Mouse (Mus musculus): ENCODE results near the gene Rgs6. TPM values are rescaled to one million over a fixed set of nuclear protein-coding genes. Genes with fewer than 3 reads are reported as not detected.
A peak's percentile ranks its signal among the peaks of the same experiment; 100 is the strongest.

The Rgs6 gene
- polyA plus RNA-seq, 1 experiment = 0.58 TPM

- Histone ChIP-seq H3K4me1 (ENCODE audit: control insufficient read depth, insufficient read depth, low read length) (no peaks in the 10 kb centered on the region), H3K27ac (ENCODE audit: insufficient read depth, low read length) (no peak overlapping the region), H3K9ac (ENCODE audit: low read depth, poor library complexity, severe bottlenecking) (no peak overlapping the region), H3K9me3 (replicated peaks; ENCODE audit: control insufficient read depth, insufficient read depth, low read length, poor library complexity, severe bottlenecking) (no peaks in the 10 kb centered on the region), H3K36me3 (ENCODE audit: control insufficient read depth, insufficient read depth, low read length, poor library complexity, severe bottlenecking) (no peaks in the 10 kb centered on the region), H3K27me3 (ENCODE audit: control insufficient read depth, insufficient read depth, low read length, poor library complexity, severe bottlenecking) (no peaks in the 10 kb centered on the region), H3K4me3 (ENCODE audit: low read depth, low read length) (no peak overlapping the region)
- TF ChIP-seq EP300 (IDR thresholded peaks at IDR 0.05; ENCODE audit: insufficient read depth, low read depth, low read length) = no peak
- no peak for TF ChIP-seq POLR2A (IDR thresholded peaks at IDR 0.05; ENCODE audit: insufficient read depth, low read length)
- TF ChIP-seq CTCF (IDR thresholded peaks at IDR 0.05; ENCODE audit: low read depth, low read length) = peak; percentile 27
Observed at GRCm38 (mm10) chr12:82568370-82568769, 19.7 kb upstream of the Rgs6 start.

DNA sequence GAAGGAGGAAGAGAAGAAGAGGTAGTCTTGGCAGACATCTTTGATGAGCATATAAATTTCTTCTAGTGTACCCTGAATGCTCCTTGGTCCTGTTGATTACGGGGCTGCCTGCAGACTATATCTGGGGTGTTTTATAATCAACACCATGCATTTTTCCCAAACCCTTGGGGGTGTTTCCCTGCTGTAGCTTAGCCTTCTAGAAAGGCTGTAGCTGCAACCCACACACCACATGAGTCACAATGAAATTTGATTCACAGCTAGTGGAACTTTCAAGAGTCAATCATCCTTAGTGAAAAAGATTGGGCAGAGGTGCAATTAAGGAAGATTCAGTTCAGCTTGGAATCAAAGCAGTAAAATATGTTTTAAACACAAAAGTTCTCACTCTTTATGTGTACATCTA lies 15.4 kb upstream of the Rgs6 start:
- Histone ChIP-seq H3K27ac (ENCODE audit: insufficient read depth, low read length) (no peak overlapping the region), H3K9me3 (replicated peaks; ENCODE audit: control insufficient read depth, insufficient read depth, low read length, poor library complexity, severe bottlenecking) (no peaks in the 10 kb centered on the region), H3K36me3 (ENCODE audit: control insufficient read depth, insufficient read depth, low read length, poor library complexity, severe bottlenecking) (no peaks in the 10 kb centered on the region), H3K27me3 (ENCODE audit: control insufficient read depth, insufficient read depth, low read length, poor library complexity, severe bottlenecking) (no peaks in the 10 kb centered on the region), H3K9ac (ENCODE audit: low read depth, poor library complexity, severe bottlenecking) (no peak overlapping the region), H3K4me1 (ENCODE audit: control insufficient read depth, insufficient read depth, low read length) (no peaks in the 10 kb centered on the region), H3K4me3 (ENCODE audit: low read depth, low read length) (no peak overlapping the region)
- TF ChIP-seq EP300 (IDR thresholded peaks at IDR 0.05; ENCODE audit: insufficient read depth, low read depth, low read length) = no peak
- TF ChIP-seq CTCF (IDR thresholded peaks at IDR 0.05; ENCODE audit: low read depth, low read length) = no peak
- TF ChIP-seq POLR2A (IDR thresholded peaks at IDR 0.05; ENCODE audit: insufficient read depth, low read length) = no peak

DNA sequence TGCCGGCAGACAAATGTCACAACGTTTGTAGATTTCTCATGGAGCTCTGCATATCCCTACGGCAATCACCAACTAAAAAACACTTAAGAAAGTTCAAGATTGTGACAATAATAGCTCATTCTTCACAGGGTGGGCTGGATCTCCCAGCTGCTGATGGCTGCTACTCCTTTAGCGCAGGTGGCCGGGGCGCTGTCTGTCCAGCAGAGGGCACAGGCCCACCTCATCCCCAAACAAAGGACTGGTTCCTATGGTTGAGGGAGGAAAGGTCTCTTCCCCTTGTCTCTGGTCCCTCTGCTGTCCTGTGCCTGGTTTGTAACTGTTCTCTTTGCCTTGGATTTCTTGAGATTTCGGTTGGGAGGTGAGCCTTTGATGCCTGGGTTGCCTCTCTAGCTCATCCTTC lies 1.5 kb upstream of the Rgs6 start:
- no peaks in the 10 kb centered on the region for H3K9me3 ChIP-seq (replicated peaks; ENCODE audit: control insufficient read depth, insufficient read depth, low read length, poor library complexity, severe bottlenecking)
- H3K27ac ChIP-seq (ENCODE audit: insufficient read depth, low read length) = no peak overlapping the region
- H3K27me3 ChIP-seq (ENCODE audit: control insufficient read depth, insufficient read depth, low read length, poor library complexity, severe bottlenecking) = no peaks in the 10 kb centered on the region
- H3K36me3 ChIP-seq (ENCODE audit: control insufficient read depth, insufficient read depth, low read length, poor library complexity, severe bottlenecking) = no peaks in the 10 kb centered on the region
- H3K4me1 ChIP-seq (ENCODE audit: control insufficient read depth, insufficient read depth, low read length) = no peaks in the 10 kb centered on the region
- TF ChIP-seq EP300 (IDR thresholded peaks at IDR 0.05; ENCODE audit: insufficient read depth, low read depth, low read length) = no peak
- peak; percentile 45 for TF ChIP-seq CTCF (IDR thresholded peaks at IDR 0.05; ENCODE audit: low read depth, low read length)
- TF ChIP-seq POLR2A (IDR thresholded peaks at IDR 0.05; ENCODE audit: insufficient read depth, low read length) = no peak
- no peak overlapping the region for H3K4me3 ChIP-seq (ENCODE audit: low read depth, low read length)
- H3K9ac ChIP-seq (ENCODE audit: low read depth, poor library complexity, severe bottlenecking) = no peak overlapping the region

DNA sequence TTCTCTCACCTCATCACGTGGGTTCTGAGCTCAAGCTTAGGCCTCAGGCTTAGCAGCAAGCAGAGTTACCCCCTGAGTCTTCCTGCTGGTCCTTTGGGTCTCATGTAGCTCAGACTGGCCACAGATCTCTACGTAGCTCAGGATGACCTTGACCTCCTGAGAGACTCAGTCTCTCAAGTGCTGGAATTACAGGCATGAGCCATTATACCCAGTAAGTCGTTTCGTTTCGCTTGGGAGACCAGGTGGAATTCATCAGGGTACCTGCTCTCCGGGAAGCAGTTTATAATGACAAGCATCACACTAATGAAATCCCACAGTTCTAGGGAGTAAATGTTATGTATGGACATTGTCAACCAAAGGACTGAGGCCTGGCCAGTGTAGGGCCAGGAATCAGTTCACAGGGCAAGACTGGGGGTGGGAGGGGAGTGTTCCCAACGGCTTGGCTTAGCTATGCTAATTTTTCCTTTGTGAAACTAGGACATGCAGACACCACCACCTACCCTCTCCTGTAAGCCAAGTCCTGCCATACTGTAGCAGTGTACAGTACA lies 670 bp upstream of the Rgs6 start:
- Histone ChIP-seq H3K27me3 (ENCODE audit: control insufficient read depth, insufficient read depth, low read length, poor library complexity, severe bottlenecking) (no peaks in the 10 kb centered on the region), H3K9ac (ENCODE audit: low read depth, poor library complexity, severe bottlenecking) (no peak overlapping the region), H3K4me3 (ENCODE audit: low read depth, low read length) (no peak overlapping the region), H3K36me3 (ENCODE audit: control insufficient read depth, insufficient read depth, low read length, poor library complexity, severe bottlenecking) (no peaks in the 10 kb centered on the region), H3K27ac (ENCODE audit: insufficient read depth, low read length) (no peak overlapping the region), H3K4me1 (ENCODE audit: control insufficient read depth, insufficient read depth, low read length) (no peaks in the 10 kb centered on the region), H3K9me3 (replicated peaks; ENCODE audit: control insufficient read depth, insufficient read depth, low read length, poor library complexity, severe bottlenecking) (no peaks in the 10 kb centered on the region)
- TF ChIP-seq POLR2A (IDR thresholded peaks at IDR 0.05; ENCODE audit: insufficient read depth, low read length) (no peak), EP300 (IDR thresholded peaks at IDR 0.05; ENCODE audit: insufficient read depth, low read depth, low read length) (no peak), CTCF (IDR thresholded peaks at IDR 0.05; ENCODE audit: low read depth, low read length) (no peak)

GRCm38 (mm10) chr12:82588846-82589630 lies 946 bp downstream of the Rgs6 start:
- Histone ChIP-seq H3K9ac (ENCODE audit: low read depth, poor library complexity, severe bottlenecking) (no peak overlapping the region), H3K4me1 (ENCODE audit: control insufficient read depth, insufficient read depth, low read length) (no peaks in the 10 kb centered on the region), H3K27me3 (ENCODE audit: control insufficient read depth, insufficient read depth, low read length, poor library complexity, severe bottlenecking) (no peaks in the 10 kb centered on the region), H3K27ac (ENCODE audit: insufficient read depth, low read length) (no peak overlapping the region), H3K36me3 (ENCODE audit: control insufficient read depth, insufficient read depth, low read length, poor library complexity, severe bottlenecking) (no peaks in the 10 kb centered on the region), H3K9me3 (replicated peaks; ENCODE audit: control insufficient read depth, insufficient read depth, low read length, poor library complexity, severe bottlenecking) (no peaks in the 10 kb centered on the region), H3K4me3 (ENCODE audit: low read depth, low read length) (no peak overlapping the region)
- TF ChIP-seq POLR2A (IDR thresholded peaks at IDR 0.05; ENCODE audit: insufficient read depth, low read length) (no peak), CTCF (IDR thresholded peaks at IDR 0.05; ENCODE audit: low read depth, low read length) (no peak), EP300 (IDR thresholded peaks at IDR 0.05; ENCODE audit: insufficient read depth, low read depth, low read length) (no peak)

- no peaks in the 10 kb centered on the region for H3K4me1 ChIP-seq (ENCODE audit: control insufficient read depth, insufficient read depth, low read length)
- H3K27me3 ChIP-seq (ENCODE audit: control insufficient read depth, insufficient read depth, low read length, poor library complexity, severe bottlenecking) = no peaks in the 10 kb centered on the region
- H3K36me3 ChIP-seq (ENCODE audit: control insufficient read depth, insufficient read depth, low read length, poor library complexity, severe bottlenecking) = no peaks in the 10 kb centered on the region
- H3K9me3 ChIP-seq (replicated peaks; ENCODE audit: control insufficient read depth, insufficient read depth, low read length, poor library complexity, severe bottlenecking) = no peaks in the 10 kb centered on the region
- no peak for TF ChIP-seq POLR2A (IDR thresholded peaks at IDR 0.05; ENCODE audit: insufficient read depth, low read length)
- TF ChIP-seq CTCF (IDR thresholded peaks at IDR 0.05; ENCODE audit: low read depth, low read length) = no peak
- no peak for TF ChIP-seq EP300 (IDR thresholded peaks at IDR 0.05; ENCODE audit: insufficient read depth, low read depth, low read length)
- no peak overlapping the region for H3K4me3 ChIP-seq (ENCODE audit: low read depth, low read length)
- no peak overlapping the region for H3K9ac ChIP-seq (ENCODE audit: low read depth, poor library complexity, severe bottlenecking)
- H3K27ac ChIP-seq (ENCODE audit: insufficient read depth, low read length) = no peak overlapping the region
Observed at GRCm38 (mm10) chr12:82599011-82599410, 10.9 kb downstream of the Rgs6 start.

Measured in ES-Bruce4 (cell line).